Comparison of ENCODE assay signal across 16 mouse cellular contexts in the genomic region with DNA sequence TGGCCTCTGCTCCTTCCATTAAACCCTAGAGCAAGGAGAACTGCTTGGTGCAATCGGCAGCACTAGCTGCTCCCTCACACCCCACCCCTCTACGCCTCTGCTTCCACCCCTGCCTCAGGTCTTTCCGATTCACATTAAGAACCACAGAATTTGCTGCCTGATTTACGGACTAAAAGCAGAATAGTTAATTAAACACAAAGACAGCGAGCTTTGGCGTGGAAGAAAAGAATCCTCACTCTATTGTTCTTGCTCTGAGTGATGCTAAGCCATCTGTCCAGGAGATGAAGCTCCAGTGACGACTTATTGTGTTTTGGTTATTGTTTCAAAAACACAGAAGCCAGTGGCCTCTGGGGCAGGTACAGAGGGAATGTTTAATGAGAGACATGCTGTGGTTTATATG.
DNase-seq lines count a peak whose midpoint lies in the region; ATAC-seq and TF ChIP-seq lines count a peak whose summit lies in the region.
"Had no signal": no experiment of that assay in that cellular context is flagged by ENCODE, and none has a peak within 500 bp of the region (broad histone marks: within the 10 kb centered on the region; RNA-seq: fewer than 3 reads in every experiment).

No protein-coding gene starts in this region.

- 5% methylated on average over 7 of the region's 7 CpGs for WGBS in hindbrain, embryonic 15.5 days
- 11% methylated on average over 7 of the region's 7 CpGs for WGBS in midbrain, postnatal 0 days
- WGBS in kidney, embryonic 15.5 days, result 17% methylated on average over 7 of the region's 7 CpGs

- H3K9me3 ChIP-seq in ES-E14 (ENCODE audit: control insufficient read depth, insufficient read depth, low read depth, low read length), result no peaks in the 10 kb centered on the region
- H3K9me3 ChIP-seq in hindbrain, embryonic 15.5 days, result no peaks in the 10 kb centered on the region
- H3K9me3 ChIP-seq in midbrain, postnatal 0 days (ENCODE audit: low read length), result no peaks in the 10 kb centered on the region
- no peaks in the 10 kb centered on the region for H3K9me3 ChIP-seq in kidney, embryonic 15.5 days (replicated peaks)
- H3K9me3 ChIP-seq: heart, embryonic 13.5 days; limb, embryonic 15.5 days had no signal

- intact Hi-C loops in left cerebral cortex, postnatal 36 days (cut with DNase I), result no loop called here

- no peak overlapping the region for H3K9ac ChIP-seq in ES-E14 (ENCODE audit: insufficient read depth, low read depth, low read length, poor library complexity, severe bottlenecking)
- no peak overlapping the region for H3K9ac ChIP-seq in hindbrain, embryonic 15.5 days
- H3K9ac ChIP-seq in midbrain, postnatal 0 days (replicated peaks; ENCODE audit: low read length, poor library complexity, severe bottlenecking), result 0 out of 2 replicates have a peak overlapping the region, but pooled peaks have one; percentile 8
- H3K9ac ChIP-seq in kidney, embryonic 15.5 days, result no peak overlapping the region
- H3K9ac ChIP-seq: heart, embryonic 13.5 days; limb, embryonic 15.5 days; lung, embryonic 14.5 days had no signal

- no peak for TF ChIP-seq CTCF in midbrain, postnatal 0 days (IDR thresholded peaks at IDR 0.05)

- in situ Hi-C loops in ES-E14 (cut with MboI; ENCODE audit: low sequenced_read_pairs in 2 of 2, unreplicated experiment in 2 of 2), result no loop called here

- H3K4me1 ChIP-seq in ES-E14 (ENCODE audit: control insufficient read depth in 2 of 2, insufficient read depth in 2 of 2, low read length in 2 of 2, poor library complexity in 1 of 2), result peaks cover 5 to 9% of the 10 kb centered on the region in 2 experiments; a peak in 1 of 4 replicates
- H3K4me1 ChIP-seq in hindbrain, embryonic 15.5 days (replicated peaks), result peaks cover 12% of the 10 kb centered on the region
- H3K4me1 ChIP-seq in midbrain, postnatal 0 days (ENCODE audit: insufficient read depth, low read length), result peaks cover 9% of the 10 kb centered on the region; the same call in 1 of the 2 replicates
- peaks cover 7% of the 10 kb centered on the region; the same call in 1 of the 2 replicates for H3K4me1 ChIP-seq in kidney, embryonic 15.5 days
- H3K4me1 ChIP-seq: heart, embryonic 13.5 days; limb, embryonic 15.5 days; megakaryocyte, embryonic 14.5 days had no signal

- no peak for ATAC-seq in hindbrain, embryonic 15.5 days (ENCODE audit: low FRiP score, low read depth)
- ATAC-seq in midbrain, postnatal 0 days (ENCODE audit: low FRiP score), result no peak
- no peak for ATAC-seq in kidney, embryonic 15.5 days (replicated peaks; ENCODE audit: low FRiP score)

- peak; percentile 24 for DNase-seq in ES-E14 (ENCODE audit: low read depth, low spot score)
- peak; percentile 32 for DNase-seq in embryo, embryonic 9.5 days (ENCODE audit: extremely low spot score)
- no peak for DNase-seq in midbrain, postnatal 0 days (ENCODE audit: low spot score)
- no peak for DNase-seq in left cerebral cortex, postnatal 36 days (ENCODE audit: low spot score in 2 of 2)
- no peak for DNase-seq in T-cell, adult 2 months (ENCODE audit: low spot score)
- no peak for DNase-seq in adrenal gland, postnatal 25 days
- DNase-seq: adrenal gland, postnatal 14 days; gastrocnemius, postnatal 25 days; kidney, postnatal 14 days; lung, embryonic 14.5 days had no signal

- no peaks in the 10 kb centered on the region; the same call in 1 of the 2 replicates for H3K27me3 ChIP-seq in hindbrain, embryonic 15.5 days
- H3K27me3 ChIP-seq in midbrain, postnatal 0 days (ENCODE audit: insufficient read depth, low read length), result no peaks in the 10 kb centered on the region
- no peaks in the 10 kb centered on the region for H3K27me3 ChIP-seq in kidney, embryonic 15.5 days
- H3K27me3 ChIP-seq: limb, embryonic 15.5 days; megakaryocyte, embryonic 14.5 days had no signal

- peak overlapping the region; percentile 5; the same call in 1 of the 2 replicates for H3K4me2 ChIP-seq in hindbrain, embryonic 15.5 days
- H3K4me2 ChIP-seq in midbrain, postnatal 0 days (ENCODE audit: low read depth, low read length, poor library complexity, severe bottlenecking), result no peak overlapping the region
- H3K4me2 ChIP-seq in kidney, embryonic 15.5 days, result no peak overlapping the region
- H3K4me2 ChIP-seq: heart, embryonic 13.5 days; limb, embryonic 15.5 days; lung, embryonic 14.5 days had no signal

- no peaks in the 10 kb centered on the region for H3K36me3 ChIP-seq in ES-E14 (ENCODE audit: control insufficient read depth, insufficient read depth, low read length, poor library complexity, severe bottlenecking)
- H3K36me3 ChIP-seq in hindbrain, embryonic 15.5 days, result no peaks in the 10 kb centered on the region
- no peaks in the 10 kb centered on the region for H3K36me3 ChIP-seq in midbrain, postnatal 0 days (ENCODE audit: insufficient read depth, low read length)
- no peaks in the 10 kb centered on the region for H3K36me3 ChIP-seq in kidney, embryonic 15.5 days
- H3K36me3 ChIP-seq: heart, embryonic 13.5 days; limb, embryonic 15.5 days had no signal

- no peak overlapping the region for H3K4me3 ChIP-seq in ES-E14 (ENCODE audit: insufficient read depth in 1 of 2, low read depth in 1 of 2, low read length in 2 of 2, poor library complexity in 1 of 2, severe bottlenecking in 1 of 2)
- H3K4me3 ChIP-seq in hindbrain, embryonic 15.5 days, result no peak overlapping the region
- H3K4me3 ChIP-seq in midbrain, postnatal 0 days (ENCODE audit: low read depth, low read length), result no peak overlapping the region
- H3K4me3 ChIP-seq in kidney, embryonic 15.5 days (replicated peaks), result no peak overlapping the region
- H3K4me3 ChIP-seq: heart, embryonic 13.5 days; limb, embryonic 15.5 days; megakaryocyte, embryonic 14.5 days had no signal

- no peak overlapping the region for H3K27ac ChIP-seq in ES-E14 (ENCODE audit: insufficient read depth, low read depth, low read length, poor library complexity, severe bottlenecking)
- H3K27ac ChIP-seq in hindbrain, embryonic 15.5 days (replicated peaks), result peak overlapping the region; percentile 44
- 0 out of 2 replicates have a peak overlapping the region, but pooled peaks have one; percentile 12 for H3K27ac ChIP-seq in midbrain, postnatal 0 days (ENCODE audit: low read depth, low read length)
- no peak overlapping the region for H3K27ac ChIP-seq in kidney, embryonic 15.5 days
- H3K27ac ChIP-seq: heart, embryonic 13.5 days; limb, embryonic 15.5 days; stomach, postnatal 0 days had no signal

TF ChIP-seq in ES-E14, 5 proteins besides CTCF, POLR2A, EP300 and RAD21:
- TF ChIP-seq ZC3H11A (IDR thresholded peaks at IDR 0.05; ENCODE audit: borderline replicate concordance, low read depth, low read length), result no peak
- TF ChIP-seq ZNF384 (IDR thresholded peaks at IDR 0.05; ENCODE audit: low read depth, low read length), result no peak
- no peak for TF ChIP-seq MAFK (IDR thresholded peaks at IDR 0.05; ENCODE audit: insufficient read depth, low read depth, low read length)
- no peak for TF ChIP-seq CHD2 (IDR thresholded peaks at IDR 0.05; ENCODE audit: low read depth, low read length)
- no peak for TF ChIP-seq HCFC1 (IDR thresholded peaks at IDR 0.05; ENCODE audit: borderline replicate concordance, insufficient read depth, low read length)

Comparison
In these comparisons a context has a peak if more than half of its experiments do, and no peak if none do; other contexts are left out.
1. DNase-seq: peak in ES-E14 (single experiment) and embryo, embryonic 9.5 days (single experiment); none in midbrain, postnatal 0 days (single experiment), left cerebral cortex, postnatal 36 days (0 of 2), T-cell, adult 2 months (single experiment) and adrenal gland, postnatal 25 days (single experiment).
2. H3K27ac ChIP-seq: peak in hindbrain, embryonic 15.5 days (single experiment) and midbrain, postnatal 0 days (single experiment); none in ES-E14 (single experiment) and kidney, embryonic 15.5 days (single experiment).